Mouse (Mus musculus): ENCODE data around the gene 2310009B15Rik.

- TF ChIP-seq CTCF (IDR thresholded peaks at IDR 0.05; ENCODE audit: control insufficient read depth, insufficient read depth, insufficient read length) (no peak), MAX (IDR thresholded peaks at IDR 0.05) (no peak), MYOG (IDR thresholded peaks at IDR 0.05; ENCODE audit: control insufficient read depth, extremely low read depth, insufficient read length) (no peak), USF1 (IDR thresholded peaks at IDR 0.05; ENCODE audit: low read depth) (no peak), CEBPB (IDR thresholded peaks at IDR 0.05; ENCODE audit: low read depth) (no peak), FOSL1 (IDR thresholded peaks at IDR 0.05; ENCODE audit: insufficient read depth, low read length, poor library complexity, severe bottlenecking) (no peak)
These were observed 14.3 kb downstream of the 2310009B15Rik start for GRCm38 (mm10) chr1:138842315-138842714.
